Mouse (Mus musculus) telencephalon, adult 2 months (tissue): Measurements from ENCODE around the gene Zbp1.

Experiments used
- DNase-seq: peaks from one replicate; pipeline ENCODE4 v3.0.0-alpha.2; 2011; ENCODE audit warnings: low read depth, low spot score

Zbp1 gene

GRCm38 (mm10) chr2:173216840-173217239 is 1.9 kb downstream of the Zbp1 start:
- DNase-seq: no peak

- DNase-seq: no peak
Measured at GRCm38 (mm10) chr2:173212227-173212626, 6.5 kb downstream of the Zbp1 start.

- DNase-seq: no peak
Measured at GRCm38 (mm10) chr2:173209091-173209815, 9.5 kb downstream of the Zbp1 start.

GRCm38 (mm10) chr2:173207051-173207450 is 11.7 kb downstream of the Zbp1 start:
- DNase-seq: no peak

- no peak for DNase-seq
Measured at GRCm38 (mm10) chr2:173205563-173206099, 13.1 kb downstream of the Zbp1 start.

GRCm38 (mm10) chr2:173204671-173205070 is 14.1 kb downstream of the Zbp1 start:
- DNase-seq: no peak

GRCm38 (mm10) chr2:173203726-173204125 is 15.0 kb downstream of the Zbp1 start:
- no peak for DNase-seq

- no peak for DNase-seq
Measured at GRCm38 (mm10) chr2:173202924-173203689, 15.6 kb downstream of the Zbp1 start.

GRCm38 (mm10) chr2:173194796-173195195 is 23.9 kb downstream of the Zbp1 start:
- no peak for DNase-seq

- no peak for DNase-seq
Measured at GRCm38 (mm10) chr2:173187182-173187855, 31.4 kb downstream of the Zbp1 start.

- DNase-seq: no peak
Measured at GRCm38 (mm10) chr2:173186047-173186943, 32.4 kb downstream of the Zbp1 start.

- DNase-seq: no peak
Measured at GRCm38 (mm10) chr2:173185282-173185681, 33.4 kb downstream of the Zbp1 start.

- no peak for DNase-seq
Measured at GRCm38 (mm10) chr2:173184475-173185080, 34.1 kb downstream of the Zbp1 start.

GRCm38 (mm10) chr2:173183836-173184460 is 34.8 kb downstream of the Zbp1 start:
- DNase-seq: no peak

GRCm38 (mm10) chr2:173183311-173183710 is 35.4 kb downstream of the Zbp1 start:
- no peak for DNase-seq

- DNase-seq: no peak
Measured at GRCm38 (mm10) chr2:173182796-173183195, 35.9 kb downstream of the Zbp1 start.

GRCm38 (mm10) chr2:173181901-173182300 is 36.8 kb downstream of the Zbp1 start:
- DNase-seq: no peak

- DNase-seq: no peak
Measured at GRCm38 (mm10) chr2:173181486-173181885, 37.2 kb downstream of the Zbp1 start.

- no peak for DNase-seq
Measured at GRCm38 (mm10) chr2:173180721-173181388, 37.9 kb downstream of the Zbp1 start.

GRCm38 (mm10) chr2:173180026-173180425 is 38.7 kb downstream of the Zbp1 start:
- DNase-seq: no peak
